Mouse (Mus musculus): ENCODE results near the gene Tstd3. TPM values are rescaled to one million over a fixed set of nuclear protein-coding genes. Genes with fewer than 3 reads are reported as not detected.

The Tstd3 gene
- polyA plus RNA-seq, 1 experiment from 2014 or later, result 13.7 TPM

GRCm38 (mm10) chr4:21726912-21727614 is 39.9 kb downstream of the Tstd3 start:
- H3K9ac ChIP-seq (ENCODE audit: low read depth, low read length), result peak overlapping the region; percentile 85
- 0 out of 2 replicates have a peak, but pooled peaks cover 5% of the 10 kb centered on the region for H3K4me1 ChIP-seq (ENCODE audit: control insufficient read depth, insufficient read depth, low read length)
- WGBS, result 1% methylated on average over 22 of the region's 22 CpGs
- peak overlapping the region; percentile 90 for H3K4me3 ChIP-seq (ENCODE audit: low read length)
- peak; percentile 63 for ATAC-seq (ENCODE audit: low FRiP score, low TSS enrichment)
- no peaks in the 10 kb centered on the region for H3K27me3 ChIP-seq (ENCODE audit: control insufficient read depth, insufficient read depth, low read length)
- peak overlapping the region; percentile 61 for H3K4me2 ChIP-seq (replicated peaks; ENCODE audit: low read depth, low read length)
- no peaks in the 10 kb centered on the region for H3K36me3 ChIP-seq (ENCODE audit: control insufficient read depth, insufficient read depth, low read length)
- H3K9me3 ChIP-seq (ENCODE audit: control insufficient read depth, low read length), result no peaks in the 10 kb centered on the region
- peak overlapping the region; percentile 68; the same call in 1 of the 2 replicates for H3K27ac ChIP-seq (ENCODE audit: low read depth, low read length)

- ATAC-seq (ENCODE audit: low FRiP score, low TSS enrichment), result no peak
- 61% methylated on average over 7 of the region's 7 CpGs for WGBS
- no peaks in the 10 kb centered on the region for H3K36me3 ChIP-seq (ENCODE audit: control insufficient read depth, insufficient read depth, low read length)
These were observed 44.2 kb downstream of the Tstd3 start for GRCm38 (mm10) chr4:21722752-21723334.

GRCm38 (mm10) chr4:21712147-21712546 is 54.9 kb downstream of the Tstd3 start:
- no peaks in the 10 kb centered on the region for H3K9me3 ChIP-seq (ENCODE audit: control insufficient read depth, low read length)
- H3K27me3 ChIP-seq (ENCODE audit: control insufficient read depth, insufficient read depth, low read length), result no peaks in the 10 kb centered on the region
- ATAC-seq (ENCODE audit: low FRiP score, low TSS enrichment), result peak; percentile 99
- no peaks in the 10 kb centered on the region for H3K4me1 ChIP-seq (ENCODE audit: control insufficient read depth, insufficient read depth, low read length)
- H3K36me3 ChIP-seq (ENCODE audit: control insufficient read depth, insufficient read depth, low read length), result no peaks in the 10 kb centered on the region
- no peak overlapping the region for H3K4me2 ChIP-seq (replicated peaks; ENCODE audit: low read depth, low read length)
- H3K4me3 ChIP-seq (ENCODE audit: low read length), result no peak overlapping the region
- H3K27ac ChIP-seq (ENCODE audit: low read depth, low read length), result no peak overlapping the region
- WGBS, result 5% methylated on average over 13 of the region's 13 CpGs
- no peak overlapping the region for H3K9ac ChIP-seq (ENCODE audit: low read depth, low read length)

More at GRCm38 (mm10) chr4:21722752-21723334, 44.2 kb downstream of the Tstd3 start:
- no peak overlapping the region for H3K9ac ChIP-seq (ENCODE audit: low read depth, low read length)
- no peaks in the 10 kb centered on the region for H3K4me1 ChIP-seq (ENCODE audit: control insufficient read depth, insufficient read depth, low read length)
- no peak overlapping the region for H3K4me3 ChIP-seq (ENCODE audit: low read length)
- no peaks in the 10 kb centered on the region for H3K27me3 ChIP-seq (ENCODE audit: control insufficient read depth, insufficient read depth, low read length)
- no peak overlapping the region for H3K27ac ChIP-seq (ENCODE audit: low read depth, low read length)
- H3K4me2 ChIP-seq (replicated peaks; ENCODE audit: low read depth, low read length), result no peak overlapping the region
- H3K9me3 ChIP-seq (ENCODE audit: control insufficient read depth, low read length), result no peaks in the 10 kb centered on the region

Other genes with a start within 250 kb of the Tstd3 start
- gene Prdm13, start 81.2 kb downstream of the Tstd3 start, polyA plus RNA-seq (2014; fragmentation: Nextera tagmentation; extraction: Ambion mirVana), result not detected in 2 replicates
- gene Ccnc, start 39.5 kb downstream of the Tstd3 start, polyA plus RNA-seq (2014; fragmentation: Nextera tagmentation; extraction: Ambion mirVana), result 48.4 and 48.9 TPM in 2 replicates
- gene Usp45, start 56 bp downstream of the Tstd3 start, polyA plus RNA-seq (2014; fragmentation: Nextera tagmentation; extraction: Ambion mirVana), result 5.9 and 12.6 TPM in 2 replicates
- gene Pnisr, start 80.4 kb upstream of the Tstd3 start, polyA plus RNA-seq (2014; fragmentation: Nextera tagmentation; extraction: Ambion mirVana), result 121 and 166 TPM in 2 replicates
- gene Coq3, start 112.5 kb upstream of the Tstd3 start, polyA plus RNA-seq (2014; fragmentation: Nextera tagmentation; extraction: Ambion mirVana), result 12.3 and 13.8 TPM in 2 replicates
- 2.3 and 6.8 TPM in 2 replicates for gene Faxc, start 164.1 kb upstream of the Tstd3 start, polyA plus RNA-seq (2014; fragmentation: Nextera tagmentation; extraction: Ambion mirVana)

All from kidney, embryonic 14.5 days (tissue).